Mouse (Mus musculus): ENCODE measurements around the gene Trim7.
"Not testable (repeated sequence)": the region's sequence is repeated elsewhere in the genome, so short reads cannot be mapped to it uniquely, and the experiment has no call there.

Trim7 gene

GRCm38 (mm10) chr11:48898812-48899431 lies 73.0 kb downstream of the Trim7 start:
- no peak for DNase-seq (ENCODE audit: extremely low read depth, low read depth)

- peak; percentile 12 for DNase-seq (ENCODE audit: extremely low read depth, low read depth)
Observed at GRCm38 (mm10) chr11:48900654-48901566, 75.0 kb downstream of the Trim7 start.

DNA sequence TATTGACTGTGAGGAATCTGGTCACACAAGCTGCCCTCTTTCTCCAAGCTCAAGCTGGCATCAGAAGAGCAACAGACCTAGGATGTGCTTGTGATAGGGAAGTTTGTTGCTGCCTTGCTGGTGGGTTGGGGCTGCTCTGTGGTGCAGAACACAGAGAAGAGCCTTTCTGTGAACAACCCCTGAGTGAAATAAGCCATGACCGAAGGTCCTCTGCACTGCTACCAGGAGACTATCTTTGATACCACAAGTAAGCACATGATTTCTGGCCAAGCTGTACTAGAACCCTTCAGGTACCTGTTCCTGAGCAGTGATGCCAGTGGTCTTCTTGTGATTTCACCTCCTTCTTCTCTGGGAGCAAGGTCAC lies 75.6 kb downstream of the Trim7 start:
- DNase-seq (ENCODE audit: extremely low read depth, low read depth) = not testable (repeated sequence)
